Mouse (Mus musculus): ENCODE data around the gene Zfp287. TPM values are rescaled to one million over a fixed set of nuclear protein-coding genes. Genes with fewer than 3 reads are reported as not detected.

Zfp287 gene
- total RNA-seq, 2 experiments from 2014 or later: 2.0 to 2.6 TPM

- no peak for DNase-seq
- intact Hi-C loops (cut with DNase I): no loop called here
These were observed 23.5 kb downstream of the Zfp287 start for GRCm38 (mm10) chr11:62708252-62708651.

DNA sequence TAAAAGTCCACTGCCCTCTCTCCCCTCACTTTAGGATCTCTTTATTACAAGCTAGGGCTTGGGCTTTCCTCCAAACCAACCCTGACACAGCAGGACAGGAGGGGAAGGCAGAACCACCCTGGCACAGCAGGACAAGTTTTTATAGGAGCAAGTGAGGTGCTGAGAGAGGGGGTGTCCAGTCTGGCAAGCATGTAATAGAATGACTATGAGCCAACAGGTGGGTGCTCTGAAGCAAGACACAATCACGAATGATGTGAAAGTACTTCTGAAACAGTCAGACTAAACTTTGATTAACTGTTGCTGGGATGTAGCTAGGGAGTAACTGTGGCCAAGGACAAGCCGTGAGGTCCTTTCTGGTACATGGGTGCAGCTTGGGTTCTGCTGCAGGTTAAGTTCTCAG is 25.6 kb downstream of the Zfp287 start:
- intact Hi-C loops (cut with DNase I): no loop called here
- DNase-seq: no peak

GRCm38 (mm10) chr11:62701218-62701617 is 30.5 kb downstream of the Zfp287 start:
- DNase-seq: no peak
- intact Hi-C loops (cut with DNase I): no loop called here

GRCm38 (mm10) chr11:62699749-62700148 is 32.0 kb downstream of the Zfp287 start:
- DNase-seq: no peak
- intact Hi-C loops (cut with DNase I): no loop called here

GRCm38 (mm10) chr11:62695126-62695525 is 36.6 kb downstream of the Zfp287 start:
- intact Hi-C loops (cut with DNase I): no loop called here
- DNase-seq: no peak

GRCm38 (mm10) chr11:62693299-62694184 is 38.2 kb downstream of the Zfp287 start:
- intact Hi-C loops (cut with DNase I): loop anchor here (5.0 kb wide), 1 partner anchor 81 kb away; no protein-coding TSS in a partner anchor
- DNase-seq: peak in 1 of 2 experiments; percentile 14

DNA sequence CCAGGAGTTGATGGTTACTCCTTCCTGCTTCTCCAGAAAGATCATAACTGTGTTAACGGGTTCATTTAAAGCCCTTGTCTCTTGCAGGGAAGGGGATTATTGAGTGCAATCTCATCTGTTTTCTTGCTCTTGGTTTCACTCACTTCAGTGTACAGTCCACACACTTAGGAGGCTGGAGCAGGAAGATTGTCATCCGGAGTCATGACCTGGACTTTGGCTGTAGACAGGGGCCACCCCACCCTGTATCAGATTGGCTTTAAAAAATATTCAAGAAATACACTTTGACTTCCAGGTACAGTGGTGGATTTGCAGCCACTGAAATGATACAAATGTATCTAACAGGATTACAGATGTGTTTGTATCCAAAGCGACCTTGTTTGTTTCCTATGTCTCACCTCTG is 40.1 kb downstream of the Zfp287 start:
- DNase-seq: no peak
- intact Hi-C loops (cut with DNase I): loop anchor here (5.0 kb wide), 1 partner anchor 79 kb away; no protein-coding TSS in a partner anchor

GRCm38 (mm10) chr11:62679954-62680353 is 51.8 kb downstream of the Zfp287 start:
- intact Hi-C loops (cut with DNase I): no loop called here
- no peak for DNase-seq

GRCm38 (mm10) chr11:62678778-62679354 is 52.8 kb downstream of the Zfp287 start:
- intact Hi-C loops (cut with DNase I): no loop called here
- no peak for DNase-seq

GRCm38 (mm10) chr11:62676290-62676596 is 55.5 kb downstream of the Zfp287 start:
- DNase-seq: no peak
- intact Hi-C loops (cut with DNase I): no loop called here

GRCm38 (mm10) chr11:62675480-62676289 is 56.0 kb downstream of the Zfp287 start:
- intact Hi-C loops (cut with DNase I): loop anchor here (1.0 to 2.0 kb wide), 2 partner anchors 27 to 62 kb away; partner anchors contain the start of genes Lrrc75a and Mmgt2
- DNase-seq: peak; percentile 60 to 64

DNA sequence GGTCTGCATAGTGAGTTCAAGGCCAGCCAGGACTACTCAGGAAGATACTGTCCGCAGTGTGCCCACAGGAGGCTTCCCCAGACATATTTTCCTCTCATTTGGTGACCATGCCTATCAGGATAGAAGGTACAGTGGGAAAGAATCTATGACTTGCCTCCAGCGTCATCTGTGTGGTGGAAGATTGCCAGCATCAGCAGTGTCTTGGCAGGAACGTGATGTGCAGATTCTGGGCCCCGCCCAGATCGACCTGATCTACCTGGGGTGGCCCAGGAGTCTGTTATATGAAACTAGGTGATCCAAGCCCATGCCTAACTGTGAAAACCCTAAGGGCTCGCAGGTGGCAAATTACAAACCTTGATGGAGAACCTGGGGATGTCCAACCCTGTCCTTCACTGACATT is 61.7 kb downstream of the Zfp287 start:
- intact Hi-C loops (cut with DNase I): no loop called here
- no peak for DNase-seq

DNA sequence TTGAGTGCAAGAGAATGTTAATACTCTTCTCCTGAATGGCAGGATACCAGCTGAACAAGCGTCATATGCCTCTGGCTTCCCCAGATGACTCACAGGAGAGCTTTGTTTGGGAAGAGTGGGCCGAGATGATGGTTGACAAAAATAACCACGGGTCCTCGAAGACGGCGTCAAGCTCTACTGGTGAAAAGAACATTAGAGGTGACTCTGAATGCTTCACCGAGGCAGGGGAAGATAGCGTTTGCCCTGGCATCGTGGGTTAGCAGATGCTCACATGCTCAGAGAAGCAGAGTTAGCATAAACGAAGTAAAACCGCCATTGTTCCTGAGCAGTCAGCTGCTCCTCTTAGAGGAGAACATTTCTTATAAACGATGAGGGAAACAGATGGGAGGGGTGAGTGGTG is 62.2 kb downstream of the Zfp287 start:
- DNase-seq: no peak
- intact Hi-C loops (cut with DNase I): no loop called here

GRCm38 (mm10) chr11:62668986-62669385 is 62.7 kb downstream of the Zfp287 start:
- no peak for DNase-seq
- intact Hi-C loops (cut with DNase I): no loop called here

DNA sequence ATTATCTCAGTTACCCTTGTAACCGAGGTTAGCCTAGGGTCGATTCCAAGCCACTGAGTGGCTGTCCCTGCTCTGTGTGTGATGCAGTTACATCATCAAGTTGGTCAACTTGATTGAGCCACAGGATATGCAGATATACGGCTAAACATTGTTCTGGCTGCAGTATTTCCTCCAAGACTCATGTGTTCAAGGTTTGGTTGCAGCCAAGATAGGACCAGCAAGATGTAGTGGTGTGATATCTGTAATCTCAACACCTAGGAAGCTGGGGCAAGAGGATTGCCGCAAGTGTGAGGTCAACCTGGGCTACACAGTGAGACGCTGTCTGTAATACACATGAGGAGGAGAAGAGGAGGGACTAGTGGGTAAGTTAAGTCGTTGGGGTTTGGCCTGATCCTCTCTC is 67.5 kb downstream of the Zfp287 start:
- intact Hi-C loops (cut with DNase I): no loop called here
- DNase-seq: no peak

DNA sequence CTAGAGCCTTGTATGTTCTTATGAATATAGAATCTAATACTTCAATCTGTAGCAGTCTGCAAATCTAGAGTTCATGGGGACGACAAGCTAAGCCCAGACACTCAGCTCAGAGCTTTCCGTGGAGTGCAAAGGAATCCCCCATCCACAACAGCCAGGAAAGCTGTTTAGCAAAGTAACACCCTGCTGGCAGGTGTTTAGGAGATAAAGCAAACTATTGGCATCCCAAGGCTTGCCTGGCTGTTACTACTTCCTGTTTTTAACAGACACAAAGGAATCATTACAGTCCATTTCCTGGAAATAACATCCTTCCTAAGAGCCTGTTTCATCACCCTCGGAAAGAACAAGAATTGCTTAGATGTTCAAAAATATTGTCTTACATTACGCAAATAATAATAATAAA is 70.8 kb downstream of the Zfp287 start:
- no peak for DNase-seq
- intact Hi-C loops (cut with DNase I): no loop called here

DNA sequence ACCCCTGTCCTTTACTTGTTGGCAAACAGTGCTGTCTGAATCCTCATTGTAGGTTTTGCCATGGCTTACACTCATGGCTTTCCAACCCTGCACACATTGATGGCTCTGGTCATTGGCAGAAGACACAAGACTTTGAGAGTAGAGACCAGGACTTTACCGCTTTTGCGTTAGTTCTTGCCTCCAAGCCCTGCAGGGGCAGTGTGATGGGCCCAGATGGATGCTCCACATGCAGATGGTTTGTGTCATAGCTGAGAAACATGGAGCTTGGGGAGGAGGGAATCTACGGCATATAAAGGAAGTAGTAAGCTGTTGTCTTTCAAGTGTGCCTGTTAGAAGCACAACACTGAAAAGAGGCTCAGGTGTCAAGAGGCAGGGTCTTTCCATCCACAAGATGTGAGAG is 79.6 kb downstream of the Zfp287 start:
- DNase-seq: no peak
- intact Hi-C loops (cut with DNase I): no loop called here

- intact Hi-C loops (cut with DNase I): no loop called here
- DNase-seq: no peak
These were observed 80.1 kb downstream of the Zfp287 start for GRCm38 (mm10) chr11:62651563-62651962.
